Mouse (Mus musculus): ENCODE results near the gene 1700012A03Rik. TPM values are rescaled to one million over a fixed set of nuclear protein-coding genes. Genes with fewer than 3 reads are reported as not detected.

The 1700012A03Rik gene
- polyA plus RNA-seq, 1 experiment = not detected

DNA sequence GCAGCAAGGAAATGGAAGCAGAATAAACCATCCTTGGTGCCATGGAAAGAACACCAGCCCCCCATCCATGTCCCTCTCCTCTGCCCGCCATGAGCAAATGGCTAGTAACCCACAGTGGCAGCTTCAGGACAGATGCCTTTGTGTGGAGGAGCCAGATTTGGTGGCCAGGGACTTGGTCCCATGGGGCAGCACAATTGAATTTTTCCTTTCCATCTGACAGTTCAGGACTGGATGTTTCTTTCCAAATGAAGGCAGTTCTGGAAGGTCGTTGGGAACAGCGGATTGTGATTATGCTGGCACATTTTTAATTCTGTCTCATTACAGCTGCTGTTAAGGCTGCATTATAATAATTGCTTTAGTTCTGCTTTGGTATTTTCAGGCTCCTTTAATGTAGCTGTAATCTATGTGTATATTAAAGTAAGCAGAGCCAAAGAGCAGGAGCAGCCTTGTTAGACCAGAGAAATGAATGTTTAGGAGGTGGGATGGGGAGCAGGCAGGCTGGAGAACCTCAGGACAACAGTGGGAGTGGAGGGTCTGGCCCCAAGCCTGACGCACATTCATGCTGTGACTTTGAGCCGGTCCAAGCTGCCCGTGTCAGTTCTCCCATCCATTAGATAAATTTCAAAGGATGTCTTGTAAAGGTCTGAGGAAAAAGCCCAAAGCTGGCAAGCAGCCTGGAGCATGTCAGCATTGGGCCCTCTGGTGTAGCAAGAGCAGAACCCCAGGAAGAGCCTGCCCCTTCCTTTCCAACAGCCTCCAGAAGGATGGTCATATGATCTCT lies 2.3 kb downstream of the 1700012A03Rik start:
- no peak overlapping the region for H3K27ac ChIP-seq (ENCODE audit: insufficient read depth, low read depth, low read length)
- no peaks in the 10 kb centered on the region for H3K36me3 ChIP-seq (ENCODE audit: control insufficient read depth, insufficient read depth, low read length)
- TF ChIP-seq CTCF (IDR thresholded peaks at IDR 0.05; ENCODE audit: extremely low read depth, insufficient read length, insufficient replicate concordance, low read depth, low read length) (no peak), POLR2A (IDR thresholded peaks at IDR 0.05; ENCODE audit: low read depth, low read length) (no peak)
- H3K4me1 ChIP-seq (ENCODE audit: control insufficient read depth, insufficient read depth, insufficient read length, low read length) = no peaks in the 10 kb centered on the region
- no peaks in the 10 kb centered on the region for H3K27me3 ChIP-seq (ENCODE audit: control insufficient read depth, insufficient read depth, low read length)
- WGBS = 85% methylated on average over 6 of the region's 6 CpGs
- H3K4me3 ChIP-seq (ENCODE audit: low read depth, low read length) = no peak overlapping the region

DNA sequence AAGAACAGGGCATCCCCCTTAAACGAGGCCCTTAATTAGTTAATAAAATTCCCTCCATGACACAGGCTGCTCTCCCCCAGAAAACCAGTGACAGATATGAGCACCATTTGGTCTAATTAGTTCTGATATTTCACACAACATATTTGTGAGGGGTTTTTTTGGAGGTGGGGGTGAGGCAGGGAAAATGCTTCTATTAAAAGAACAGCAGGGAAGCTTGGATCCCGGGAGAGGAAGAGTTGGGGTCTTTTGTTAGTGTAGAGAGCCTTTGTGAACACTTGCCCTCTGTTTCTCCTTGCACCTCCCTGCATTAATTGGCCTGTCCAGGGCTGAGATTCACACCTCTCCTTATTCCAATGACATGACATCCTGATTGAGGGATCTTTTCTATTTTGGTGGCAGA lies 6.5 kb downstream of the 1700012A03Rik start:
- no peaks in the 10 kb centered on the region for H3K36me3 ChIP-seq (ENCODE audit: control insufficient read depth, insufficient read depth, low read length)
- WGBS = 59% methylated on average over 2 of the region's 2 CpGs
- no peaks in the 10 kb centered on the region for H3K4me1 ChIP-seq (ENCODE audit: control insufficient read depth, insufficient read depth, insufficient read length, low read length)
- H3K4me3 ChIP-seq (ENCODE audit: low read depth, low read length) = no peak overlapping the region
- no peak overlapping the region for H3K27ac ChIP-seq (ENCODE audit: insufficient read depth, low read depth, low read length)
- no peaks in the 10 kb centered on the region for H3K27me3 ChIP-seq (ENCODE audit: control insufficient read depth, insufficient read depth, low read length)
- no peak for TF ChIP-seq CTCF (IDR thresholded peaks at IDR 0.05; ENCODE audit: extremely low read depth, insufficient read length, insufficient replicate concordance, low read depth, low read length)
- TF ChIP-seq POLR2A (IDR thresholded peaks at IDR 0.05; ENCODE audit: low read depth, low read length) = no peak

DNA sequence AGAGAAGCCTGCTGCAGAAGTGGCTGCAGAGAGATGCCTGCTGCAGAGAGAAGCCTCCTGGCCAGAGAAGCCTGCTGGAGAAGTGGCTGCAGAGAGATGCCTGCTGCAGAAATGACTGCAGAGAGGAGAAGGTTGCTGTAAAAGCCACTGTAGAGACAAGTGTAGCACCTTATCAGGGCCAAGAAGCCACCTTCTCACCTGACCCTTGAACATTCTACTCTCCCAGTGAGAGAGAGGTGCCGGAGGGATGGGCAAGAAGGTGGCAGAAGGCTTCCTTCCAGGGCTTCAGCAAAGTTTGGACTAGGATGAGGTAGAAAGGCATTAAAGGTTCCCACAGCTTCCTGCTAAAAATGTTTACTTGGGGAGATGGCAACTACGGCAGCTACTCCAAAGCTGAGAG lies 8.5 kb downstream of the 1700012A03Rik start:
- TF ChIP-seq POLR2A (IDR thresholded peaks at IDR 0.05; ENCODE audit: low read depth, low read length) (no peak), CTCF (IDR thresholded peaks at IDR 0.05; ENCODE audit: extremely low read depth, insufficient read length, insufficient replicate concordance, low read depth, low read length) (no peak)
- H3K4me3 ChIP-seq (ENCODE audit: low read depth, low read length) = no peak overlapping the region
- no peak overlapping the region for H3K27ac ChIP-seq (ENCODE audit: insufficient read depth, low read depth, low read length)
- no peaks in the 10 kb centered on the region for H3K36me3 ChIP-seq (ENCODE audit: control insufficient read depth, insufficient read depth, low read length)
- WGBS = 76% methylated on average over 2 of the region's 2 CpGs
- H3K4me1 ChIP-seq (ENCODE audit: control insufficient read depth, insufficient read depth, insufficient read length, low read length) = no peaks in the 10 kb centered on the region
- no peaks in the 10 kb centered on the region for H3K27me3 ChIP-seq (ENCODE audit: control insufficient read depth, insufficient read depth, low read length)

DNA sequence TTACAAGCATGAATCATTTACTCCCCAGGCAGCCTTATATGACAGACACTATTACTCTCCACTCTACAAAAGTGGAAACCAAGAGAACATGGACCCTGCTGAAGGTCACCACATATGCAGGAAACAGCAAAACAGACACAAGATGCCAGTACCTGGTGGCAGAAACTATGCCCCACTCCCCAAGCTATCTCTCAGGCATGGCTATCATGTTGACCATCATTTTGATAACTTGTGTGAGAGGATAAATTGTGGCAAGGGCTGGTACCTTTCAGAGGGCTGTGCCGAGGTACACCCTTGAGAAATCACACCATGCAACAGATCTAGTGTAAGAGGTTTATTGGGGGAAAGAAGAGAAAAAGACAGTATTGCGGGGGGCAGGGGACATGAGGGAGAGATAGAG lies 10.6 kb downstream of the 1700012A03Rik start:
- Histone ChIP-seq H3K36me3 (ENCODE audit: control insufficient read depth, insufficient read depth, low read length) (no peaks in the 10 kb centered on the region), H3K27me3 (ENCODE audit: control insufficient read depth, insufficient read depth, low read length) (no peaks in the 10 kb centered on the region), H3K27ac (ENCODE audit: insufficient read depth, low read depth, low read length) (no peak overlapping the region), H3K4me1 (ENCODE audit: control insufficient read depth, insufficient read depth, insufficient read length, low read length) (no peaks in the 10 kb centered on the region), H3K4me3 (ENCODE audit: low read depth, low read length) (no peak overlapping the region)
- TF ChIP-seq POLR2A (IDR thresholded peaks at IDR 0.05; ENCODE audit: low read depth, low read length) (no peak), CTCF (IDR thresholded peaks at IDR 0.05; ENCODE audit: extremely low read depth, insufficient read length, insufficient replicate concordance, low read depth, low read length) (no peak)
- 85% methylated on average over 2 of the region's 2 CpGs for WGBS

DNA sequence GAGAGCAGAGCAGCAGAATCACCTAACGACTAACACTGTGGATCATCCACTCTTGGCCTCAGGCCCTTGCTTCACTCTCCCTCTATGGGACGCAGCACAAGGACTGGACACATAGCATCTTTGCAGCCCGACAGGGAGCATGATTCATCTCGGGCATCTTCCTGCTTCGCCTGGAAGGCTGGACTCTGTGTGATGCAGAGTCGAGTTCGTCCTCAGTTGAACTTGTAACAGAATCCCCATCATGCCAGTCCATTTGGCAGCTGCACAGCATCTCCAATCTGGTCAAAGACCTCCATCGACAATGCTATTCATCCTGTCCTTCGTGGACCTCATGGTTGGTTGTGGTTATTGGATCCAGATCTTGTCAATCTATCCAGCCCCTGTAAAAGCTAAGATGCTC lies 11.2 kb downstream of the 1700012A03Rik start:
- Histone ChIP-seq H3K4me3 (ENCODE audit: low read depth, low read length) (no peak overlapping the region), H3K4me1 (ENCODE audit: control insufficient read depth, insufficient read depth, insufficient read length, low read length) (no peaks in the 10 kb centered on the region), H3K27me3 (ENCODE audit: control insufficient read depth, insufficient read depth, low read length) (no peaks in the 10 kb centered on the region), H3K36me3 (ENCODE audit: control insufficient read depth, insufficient read depth, low read length) (no peaks in the 10 kb centered on the region), H3K27ac (ENCODE audit: insufficient read depth, low read depth, low read length) (no peak overlapping the region)
- WGBS = 80% methylated on average over 9 of the region's 9 CpGs
- TF ChIP-seq CTCF (IDR thresholded peaks at IDR 0.05; ENCODE audit: extremely low read depth, insufficient read length, insufficient replicate concordance, low read depth, low read length) (no peak), POLR2A (IDR thresholded peaks at IDR 0.05; ENCODE audit: low read depth, low read length) (no peak)

DNA sequence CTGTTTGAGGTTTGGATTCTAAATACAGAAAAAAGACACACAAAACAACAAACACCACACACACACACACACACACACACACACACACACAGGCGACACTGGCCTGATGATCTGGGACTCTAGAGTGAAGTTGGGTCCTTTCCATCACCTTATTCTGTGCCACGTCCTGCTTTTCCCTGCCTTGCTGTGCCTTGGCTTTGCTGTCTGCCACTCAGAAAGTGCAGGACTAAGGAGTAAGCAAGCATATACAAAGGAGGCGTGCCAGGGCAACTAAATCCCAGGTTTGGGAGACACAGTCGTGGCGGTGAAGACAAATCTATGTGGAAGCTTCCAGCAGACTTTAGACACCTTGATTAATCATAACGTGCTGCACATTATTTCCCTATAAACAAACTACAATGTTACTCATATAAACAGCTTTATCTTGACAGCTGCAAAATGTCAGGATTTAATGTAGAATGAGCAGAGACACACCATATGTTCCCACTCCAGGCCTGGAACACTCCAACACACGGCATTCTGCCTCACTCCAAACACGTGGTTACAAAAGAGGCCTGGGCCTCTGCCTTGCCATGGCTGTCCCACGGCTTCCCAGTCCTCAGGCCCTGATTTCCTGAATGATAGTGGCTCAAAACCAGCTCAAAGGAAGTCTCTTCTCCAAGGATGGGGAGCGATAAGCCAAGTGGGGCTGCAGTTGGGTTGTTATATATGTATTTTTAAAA lies 15.9 kb downstream of the 1700012A03Rik start:
- no peak for TF ChIP-seq POLR2A (IDR thresholded peaks at IDR 0.05; ENCODE audit: low read depth, low read length)
- TF ChIP-seq CTCF (IDR thresholded peaks at IDR 0.05; ENCODE audit: extremely low read depth, insufficient read length, insufficient replicate concordance, low read depth, low read length) = no peak
- Histone ChIP-seq H3K27ac (ENCODE audit: insufficient read depth, low read depth, low read length) (no peak overlapping the region), H3K27me3 (ENCODE audit: control insufficient read depth, insufficient read depth, low read length) (no peaks in the 10 kb centered on the region), H3K4me1 (ENCODE audit: control insufficient read depth, insufficient read depth, insufficient read length, low read length) (no peaks in the 10 kb centered on the region), H3K4me3 (ENCODE audit: low read depth, low read length) (no peak overlapping the region), H3K36me3 (ENCODE audit: control insufficient read depth, insufficient read depth, low read length) (no peaks in the 10 kb centered on the region)
- 69% methylated on average over 10 of the region's 10 CpGs for WGBS

DNA sequence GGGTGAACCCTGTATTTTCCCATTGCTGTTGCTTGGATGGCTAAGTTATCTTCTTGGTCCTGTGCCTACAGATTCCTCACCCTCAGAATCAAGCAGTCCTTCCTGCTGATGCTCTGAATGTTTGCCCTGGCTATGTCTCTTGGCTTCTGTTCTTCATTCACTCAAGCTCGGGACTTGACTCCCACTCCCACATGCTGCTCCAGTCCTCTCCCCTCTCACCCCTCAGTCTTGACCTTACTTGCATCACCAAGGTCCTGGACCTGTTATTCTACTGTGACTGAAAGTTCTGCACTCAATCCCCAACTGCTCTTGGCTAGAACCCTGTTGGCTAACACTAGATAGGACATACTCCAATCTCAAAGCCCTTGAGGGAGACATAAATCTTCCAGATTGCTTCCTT lies 22.1 kb downstream of the 1700012A03Rik start:
- TF ChIP-seq POLR2A (IDR thresholded peaks at IDR 0.05; ENCODE audit: low read depth, low read length) = no peak
- Histone ChIP-seq H3K27ac (ENCODE audit: insufficient read depth, low read depth, low read length) (no peak overlapping the region), H3K36me3 (ENCODE audit: control insufficient read depth, insufficient read depth, low read length) (no peaks in the 10 kb centered on the region), H3K4me1 (ENCODE audit: control insufficient read depth, insufficient read depth, insufficient read length, low read length) (no peaks in the 10 kb centered on the region), H3K4me3 (ENCODE audit: low read depth, low read length) (no peak overlapping the region), H3K27me3 (ENCODE audit: control insufficient read depth, insufficient read depth, low read length) (no peaks in the 10 kb centered on the region)
- WGBS = 58% methylated on average over 1 of the region's 1 CpGs
